Mouse (Mus musculus): Measurements from ENCODE around the gene Evc. TPM values are rescaled to one million over a fixed set of nuclear protein-coding genes. Genes with fewer than 3 reads are reported as not detected.

Evc gene
- total RNA-seq, 4 experiments from 2014 or later = 14.8 to 23.7 (median 19.3) TPM

DNA sequence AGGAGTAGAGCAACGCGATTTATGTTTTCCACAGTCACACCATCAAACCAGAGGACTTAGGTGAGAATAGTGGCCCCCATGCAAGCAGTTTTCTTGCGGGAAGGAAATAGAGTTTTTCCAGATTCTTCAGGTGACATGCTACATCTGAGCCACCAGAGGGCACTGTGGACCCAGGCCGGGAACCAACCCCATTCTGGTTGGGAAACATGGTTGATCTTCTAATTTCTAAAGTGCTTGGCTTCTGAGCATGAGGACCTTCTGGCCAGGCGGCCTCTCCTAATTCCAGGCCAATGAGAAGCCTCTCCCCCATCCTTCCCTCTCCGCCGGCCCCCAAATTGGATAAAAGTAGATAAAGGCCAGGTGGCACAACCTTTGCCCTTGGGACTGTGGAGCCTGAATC lies 38.3 kb downstream of the Evc start:
- no peak for DNase-seq

DNA sequence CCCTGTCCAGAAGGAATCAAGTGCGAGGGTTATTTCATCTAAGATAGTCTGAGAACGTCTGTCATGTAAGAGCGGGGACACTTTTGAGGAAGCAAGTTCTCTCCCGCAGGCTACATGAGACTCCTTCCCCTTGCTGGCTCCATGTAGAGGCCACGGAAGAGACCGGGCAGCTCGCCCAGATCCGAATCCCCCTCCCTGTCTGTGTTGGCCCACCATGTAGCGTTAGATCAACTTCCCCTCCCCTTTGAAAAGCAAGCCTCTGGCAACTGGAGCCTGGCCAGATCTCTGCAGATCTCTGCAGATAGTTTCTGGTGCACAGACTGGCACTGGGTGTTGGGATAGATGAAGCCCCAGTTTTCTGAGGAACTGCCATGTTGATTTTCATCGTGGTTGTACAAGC lies 40.0 kb downstream of the Evc start:
- DNase-seq = no peak

DNA sequence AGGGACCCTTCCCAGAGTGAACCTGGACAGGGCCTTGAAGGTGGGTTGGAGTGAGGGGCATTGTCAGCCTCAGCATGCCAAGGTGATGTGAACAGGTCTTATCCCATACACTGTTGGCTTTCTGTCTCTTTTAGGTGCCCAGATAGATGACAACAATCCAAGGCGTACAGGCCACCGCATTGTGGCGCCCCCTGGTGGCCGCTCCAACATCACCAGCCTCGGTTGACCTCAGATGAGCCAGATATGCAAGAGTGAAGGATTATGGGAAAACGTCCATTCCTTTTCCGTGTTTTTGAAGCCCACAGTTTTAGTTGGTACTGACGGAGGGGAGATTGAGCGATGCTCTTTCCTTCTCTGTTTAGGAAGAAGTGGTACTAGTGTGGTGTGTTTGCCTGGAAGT lies 45.7 kb downstream of the Evc start:
- no peak for DNase-seq

DNA sequence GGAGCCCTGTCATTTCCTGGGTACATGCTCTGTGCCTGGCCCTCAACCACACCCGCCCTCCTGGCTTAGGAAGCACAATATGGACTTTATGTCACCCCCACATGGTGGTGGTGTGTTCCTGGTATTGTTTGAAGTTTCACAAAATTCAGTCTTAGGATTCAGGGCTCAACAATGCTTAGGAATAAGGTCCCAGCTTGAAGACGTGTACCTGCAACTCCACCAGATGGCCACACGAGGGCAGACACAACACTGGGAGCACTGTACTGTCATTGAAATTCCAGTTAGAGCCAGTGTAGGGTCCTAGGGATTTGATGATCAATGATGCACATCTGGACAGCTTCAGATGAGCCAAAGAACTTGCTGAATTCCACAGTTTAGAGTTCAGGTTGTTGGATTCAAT lies 47.5 kb downstream of the Evc start:
- DNase-seq = no peak

DNA sequence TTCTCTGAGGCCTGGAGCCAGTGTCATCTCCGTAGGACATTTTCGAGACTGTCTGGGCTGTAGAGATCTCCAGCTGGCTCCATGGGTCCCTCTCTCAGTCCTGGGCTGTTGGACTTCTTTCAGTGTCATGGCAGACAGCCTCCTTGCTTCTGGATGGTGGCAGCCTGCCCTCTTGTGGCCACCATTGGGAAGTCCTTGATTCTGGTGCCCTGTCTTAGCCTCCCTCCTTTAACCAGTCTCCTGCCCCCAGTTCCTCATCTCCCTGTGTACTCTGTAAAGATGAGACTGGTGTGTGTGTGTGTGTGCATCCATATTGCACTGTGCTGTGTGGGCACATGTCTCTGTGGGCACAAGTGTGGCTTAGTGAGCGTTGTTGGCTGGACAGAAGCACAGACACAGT lies 48.3 kb downstream of the Evc start:
- no peak for DNase-seq

DNA sequence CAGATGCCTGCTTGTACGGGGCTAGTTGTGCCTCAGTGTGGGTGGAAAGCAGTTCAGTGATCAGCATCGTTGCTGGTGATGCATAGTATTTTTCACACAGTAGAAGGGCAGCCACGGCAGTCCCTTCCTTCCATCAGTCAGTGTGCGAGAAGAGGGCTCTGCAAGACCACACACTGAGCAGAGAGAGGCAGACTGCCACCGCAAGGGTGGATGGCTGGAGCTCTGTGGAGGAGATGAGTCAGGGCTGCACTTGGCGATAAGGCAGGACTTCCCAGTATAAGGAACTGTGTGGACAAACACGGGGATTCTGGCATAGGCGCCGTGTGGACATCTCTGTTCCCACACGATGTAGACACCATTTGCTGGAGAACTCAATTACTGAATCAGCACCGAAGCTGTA lies 55.7 kb downstream of the Evc start:
- DNase-seq = no peak

DNA sequence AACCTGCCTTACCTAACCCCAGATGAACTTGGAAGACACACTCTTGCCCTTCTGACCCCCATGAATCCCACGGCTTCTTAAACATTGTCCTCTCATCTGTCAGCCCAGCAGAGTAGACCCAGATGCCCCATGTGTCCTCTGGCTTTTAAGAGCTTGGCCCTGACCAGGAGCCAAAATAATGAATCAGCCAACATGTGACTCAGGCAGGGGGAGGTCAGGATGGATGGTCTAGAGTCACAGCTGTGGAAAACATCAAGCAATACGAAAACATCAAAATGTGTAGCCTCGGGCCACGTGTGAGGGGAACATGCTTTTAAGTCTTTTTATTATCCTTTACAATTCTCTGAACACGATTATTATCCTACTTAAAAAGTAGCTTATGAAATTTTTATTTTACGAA lies 72.9 kb downstream of the Evc start:
- peak; percentile 74 for DNase-seq

DNA sequence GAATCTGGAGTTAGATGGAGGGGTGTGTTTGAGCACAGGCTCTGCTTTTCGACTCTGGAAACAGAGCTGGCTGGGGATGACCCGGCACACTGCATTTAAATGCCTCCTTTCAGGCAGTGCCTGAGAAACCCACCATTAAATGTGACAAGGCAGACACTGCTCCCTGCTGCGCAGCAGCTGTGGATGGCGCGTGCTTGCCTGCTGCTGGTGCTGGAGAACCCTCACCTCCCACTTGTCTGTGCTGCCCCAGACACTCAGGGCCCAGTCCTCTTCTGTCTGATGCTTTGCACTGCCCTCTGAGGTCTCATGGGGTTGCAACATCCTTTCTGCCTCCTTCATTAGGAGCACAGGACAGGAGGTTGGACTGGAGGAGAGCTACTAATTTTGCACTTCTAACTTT lies 75.0 kb downstream of the Evc start:
- no peak for DNase-seq

DNA sequence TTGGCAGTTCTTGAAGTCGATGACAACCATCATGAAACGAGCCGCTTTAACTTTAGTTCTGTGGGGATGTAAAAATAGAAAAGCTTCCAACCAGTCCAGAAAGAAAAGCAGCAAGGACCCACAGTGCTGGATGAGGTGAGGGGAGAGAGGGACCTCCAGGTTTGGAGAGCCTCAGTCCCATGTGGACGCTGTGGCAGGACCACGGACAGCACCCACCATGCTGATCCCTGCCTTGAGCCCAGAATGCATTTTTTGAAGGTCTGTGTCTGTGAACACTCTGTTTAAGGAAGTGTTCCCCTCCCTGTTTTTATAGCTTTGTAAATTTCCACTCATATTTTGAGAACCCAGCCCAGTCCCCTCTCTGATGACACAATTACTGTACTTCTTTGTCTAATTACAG lies 79.5 kb downstream of the Evc start:
- no peak for DNase-seq

DNA sequence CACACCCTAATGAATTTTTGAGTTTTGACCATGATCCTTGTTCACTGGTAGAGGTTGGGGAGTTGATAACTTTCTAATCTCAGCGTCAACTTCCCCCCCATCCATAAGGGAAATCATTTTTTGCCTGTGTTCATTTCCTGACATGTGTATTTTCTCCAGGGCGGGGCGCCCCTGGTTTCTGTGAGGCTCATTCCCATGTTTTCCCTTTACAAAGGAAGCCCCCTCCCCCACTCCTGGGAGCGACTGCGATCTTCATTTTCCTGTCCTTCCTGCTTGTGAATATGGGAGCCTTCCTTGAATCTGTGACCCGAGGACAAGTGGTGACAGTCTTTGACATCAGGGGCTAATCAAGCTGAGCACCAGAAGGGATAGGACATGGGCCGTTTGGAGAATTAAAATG lies 79.9 kb downstream of the Evc start:
- DNase-seq = no peak

DNA sequence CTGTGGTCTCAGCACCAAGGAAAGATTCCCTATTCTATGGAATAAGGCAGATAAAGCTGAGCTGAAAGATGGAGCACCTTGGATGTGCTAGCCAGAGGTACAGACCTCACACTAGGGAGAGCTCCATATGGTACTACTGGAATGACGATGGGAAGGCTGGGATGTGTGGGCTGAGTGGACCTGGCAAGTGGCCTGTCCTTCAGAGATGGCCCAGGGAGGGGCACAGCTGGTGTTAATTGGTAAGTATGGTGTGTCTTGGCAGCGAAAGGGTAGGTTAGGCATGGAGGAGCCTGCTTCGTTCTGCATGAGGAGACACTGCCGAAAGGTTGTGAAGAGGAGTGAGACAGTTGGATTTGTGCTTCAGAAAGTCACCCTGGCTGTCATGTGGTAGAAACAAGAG lies 82.2 kb downstream of the Evc start:
- DNase-seq = no peak

DNA sequence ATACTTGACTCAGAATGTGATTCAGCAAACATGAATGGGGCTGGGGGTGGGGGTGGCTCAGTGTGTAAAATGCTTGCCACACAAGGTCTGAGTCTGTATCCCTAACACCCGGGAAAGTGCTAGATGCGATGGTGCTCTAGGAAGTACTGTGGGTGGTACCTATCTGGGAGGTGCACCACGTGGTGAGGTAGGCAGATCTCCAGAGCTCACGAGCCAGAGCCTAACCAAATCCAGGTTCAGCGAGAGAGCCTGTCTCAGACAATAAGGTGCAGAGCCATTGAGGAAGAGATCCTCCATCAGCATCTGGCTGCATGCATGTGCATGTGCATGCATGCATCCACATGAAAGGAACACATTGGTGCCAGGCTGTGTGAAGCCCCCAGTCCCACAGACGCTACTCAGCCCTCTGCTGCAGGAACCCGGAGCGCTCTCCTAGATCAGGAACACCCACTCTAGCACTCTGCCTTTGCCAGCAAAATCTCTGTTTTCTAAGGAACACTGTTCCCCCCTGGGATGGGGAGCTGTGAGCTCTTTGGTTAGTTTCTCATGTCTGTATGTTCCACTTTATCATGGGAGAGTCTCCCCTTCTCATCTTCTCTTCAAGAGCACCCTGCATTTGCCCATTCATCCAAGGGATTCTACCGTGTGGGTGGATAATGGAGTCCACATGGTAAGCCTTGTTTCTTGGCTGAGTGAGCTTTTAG lies 84.4 kb downstream of the Evc start:
- DNase-seq = no peak

DNA sequence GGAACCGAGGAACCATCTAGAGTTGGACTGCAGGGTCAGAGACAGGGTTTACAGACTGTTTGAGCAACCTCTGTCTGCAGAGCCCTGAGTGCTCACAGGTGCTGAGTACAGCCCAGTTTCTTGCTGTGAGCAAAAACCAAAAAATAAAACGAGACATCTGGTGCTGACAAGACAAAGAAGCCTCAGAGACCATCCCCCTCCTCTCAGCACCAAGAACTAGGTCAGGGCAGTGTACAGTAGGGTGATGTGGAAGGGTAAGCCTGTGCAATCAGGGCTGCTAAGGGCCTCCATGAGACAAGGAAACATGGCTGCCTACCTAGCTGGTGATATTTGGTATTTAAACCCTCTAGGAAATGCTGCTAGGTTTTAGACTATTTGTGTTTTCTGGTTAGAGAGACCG lies 85.1 kb downstream of the Evc start:
- no peak for DNase-seq

DNA sequence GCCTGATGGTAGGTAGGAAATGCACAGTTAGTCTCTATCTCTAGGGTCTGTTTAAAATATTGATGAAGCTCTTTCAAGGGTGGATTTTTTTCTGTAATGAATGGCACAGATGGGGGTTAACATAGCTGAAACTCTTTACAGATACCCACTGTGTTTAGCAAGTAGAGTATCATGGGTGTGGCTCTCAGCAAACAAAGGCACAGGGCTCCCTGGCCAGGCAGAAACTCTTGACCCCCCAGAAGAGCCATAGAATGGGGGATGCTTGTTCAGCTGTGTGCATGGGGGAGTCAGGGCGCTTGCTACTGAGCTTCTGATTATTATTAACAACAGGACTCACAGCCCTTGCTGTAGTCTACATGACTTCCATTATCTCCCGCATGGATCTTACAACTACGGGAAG lies 87.8 kb downstream of the Evc start:
- no peak for DNase-seq

DNA sequence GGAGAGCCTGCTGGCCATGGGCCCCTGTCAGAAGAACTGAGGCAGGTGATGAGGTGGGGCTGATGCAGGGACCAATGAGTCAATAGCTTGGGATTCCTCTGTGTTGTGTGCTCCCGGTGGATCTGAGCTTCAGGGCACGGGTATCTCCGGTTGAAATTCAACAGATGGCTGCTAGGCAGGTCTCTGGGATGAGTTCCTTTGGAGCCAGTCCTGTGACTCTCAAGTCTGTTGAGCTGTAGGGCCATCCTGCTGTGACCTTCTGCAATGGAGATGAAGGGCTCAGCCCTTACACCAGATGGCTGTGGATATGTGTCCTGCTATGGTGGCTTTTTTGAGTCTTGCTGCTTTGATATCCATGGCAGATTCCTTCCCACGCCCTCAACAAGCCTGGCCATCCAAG lies 89.2 kb downstream of the Evc start:
- DNase-seq = no peak

DNA sequence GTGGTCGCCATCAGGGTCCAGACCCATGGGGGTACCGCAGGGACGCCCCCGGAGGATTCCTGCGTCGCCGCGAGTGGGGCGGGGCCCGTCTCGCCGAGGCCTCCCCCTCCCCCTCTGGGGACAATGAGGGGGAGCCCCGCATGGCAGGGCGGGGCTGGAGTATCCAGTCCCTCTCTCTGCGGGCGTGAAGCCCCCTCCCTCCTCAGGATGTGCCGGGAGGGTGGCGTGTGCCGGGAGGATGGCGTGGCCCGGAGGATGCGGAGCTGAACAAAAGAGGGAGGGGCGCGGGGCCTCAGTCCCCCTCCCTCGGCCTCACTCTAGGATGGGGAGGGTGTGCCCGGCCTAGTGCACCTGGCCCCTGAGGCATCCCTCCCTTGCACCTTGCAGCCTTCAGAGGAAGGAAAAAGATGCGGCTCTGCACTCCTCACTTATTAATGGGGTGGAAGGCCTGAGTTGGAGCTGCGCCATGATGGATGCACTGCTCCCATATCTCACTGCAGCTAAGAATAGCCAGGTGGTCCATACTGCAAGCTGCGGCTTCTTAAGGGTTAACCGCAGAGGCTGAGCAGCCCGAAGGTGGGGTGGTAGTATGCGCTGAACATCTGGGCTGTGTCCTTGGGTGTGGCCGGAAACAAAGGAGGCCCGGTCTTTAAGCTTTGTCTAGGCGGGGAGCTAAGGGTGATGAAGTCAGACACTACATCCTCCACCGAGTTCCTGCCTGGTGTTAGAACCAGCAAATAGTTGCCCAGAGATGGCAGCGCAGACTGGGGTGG lies 90.4 kb downstream of the Evc start:
- DNase-seq = no peak

DNA sequence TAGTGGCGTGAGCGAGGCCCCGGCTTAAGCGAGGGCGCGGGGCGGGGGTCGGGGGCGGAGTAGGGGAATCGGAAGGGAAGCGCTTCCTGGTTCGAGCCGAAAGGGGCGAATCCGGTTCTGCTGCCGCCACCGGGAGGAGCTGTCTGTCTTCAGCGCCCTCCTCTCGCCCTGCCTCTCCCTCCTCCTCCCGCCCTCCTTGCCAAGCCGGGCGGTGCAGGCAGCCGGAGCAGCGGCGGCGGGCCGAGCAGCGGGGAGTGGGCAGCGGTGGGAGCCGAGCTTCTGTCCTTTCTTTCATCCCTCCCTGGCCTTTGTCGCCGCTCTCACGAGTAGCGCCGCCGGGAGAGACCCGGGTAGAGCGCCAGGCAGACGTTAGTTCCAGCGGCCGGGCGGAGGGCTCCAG lies 91.0 kb downstream of the Evc start:
- no peak for DNase-seq

DNA sequence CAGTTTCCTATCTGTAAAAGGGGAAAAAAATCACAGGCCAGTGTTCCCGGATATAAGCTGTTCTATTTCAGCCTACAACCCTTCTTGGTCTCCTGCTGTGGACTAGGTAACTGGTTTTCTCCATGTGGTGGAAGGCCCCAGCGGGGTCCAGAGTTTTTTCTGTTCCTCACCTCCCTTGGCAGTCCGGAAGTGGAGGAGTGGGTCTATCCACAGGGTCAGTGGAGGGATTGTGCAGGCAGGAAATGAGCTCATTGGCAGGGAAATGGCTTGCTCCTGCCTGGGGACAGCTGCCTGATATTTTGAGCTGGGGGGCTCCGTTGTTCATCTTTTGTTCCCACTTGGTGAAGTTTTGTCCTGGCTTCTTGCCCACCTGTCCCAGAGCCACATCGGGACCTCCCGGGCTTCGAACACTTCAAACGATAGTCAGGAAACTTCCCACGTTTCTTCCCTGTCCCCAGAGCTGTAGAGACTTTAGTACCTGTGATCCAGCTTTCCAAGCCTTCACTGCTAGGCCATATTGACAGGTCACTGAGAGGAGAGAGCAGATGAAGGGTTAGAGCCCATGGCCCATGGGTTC lies 91.9 kb downstream of the Evc start:
- no peak for DNase-seq

DNA sequence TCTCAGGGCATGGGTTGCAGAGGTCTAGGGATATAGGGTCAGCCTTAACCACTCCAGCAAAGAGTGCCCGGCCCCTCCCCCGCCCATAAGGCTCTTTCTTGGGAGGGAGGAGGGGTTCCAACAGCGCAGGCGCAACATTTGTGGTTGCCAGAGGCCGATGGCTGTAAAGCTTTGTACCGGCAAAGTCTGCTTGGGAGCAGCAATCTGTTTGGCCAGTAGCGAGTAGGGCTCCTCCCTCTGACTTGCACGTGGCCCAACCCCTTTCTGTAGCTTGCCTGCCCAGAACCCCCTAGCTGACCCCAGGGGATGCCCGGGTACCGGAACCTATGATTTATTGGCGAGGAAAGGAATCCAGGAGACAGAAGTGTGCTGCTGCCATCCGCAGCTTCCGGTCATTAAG lies 92.5 kb downstream of the Evc start:
- no peak for DNase-seq

DNA sequence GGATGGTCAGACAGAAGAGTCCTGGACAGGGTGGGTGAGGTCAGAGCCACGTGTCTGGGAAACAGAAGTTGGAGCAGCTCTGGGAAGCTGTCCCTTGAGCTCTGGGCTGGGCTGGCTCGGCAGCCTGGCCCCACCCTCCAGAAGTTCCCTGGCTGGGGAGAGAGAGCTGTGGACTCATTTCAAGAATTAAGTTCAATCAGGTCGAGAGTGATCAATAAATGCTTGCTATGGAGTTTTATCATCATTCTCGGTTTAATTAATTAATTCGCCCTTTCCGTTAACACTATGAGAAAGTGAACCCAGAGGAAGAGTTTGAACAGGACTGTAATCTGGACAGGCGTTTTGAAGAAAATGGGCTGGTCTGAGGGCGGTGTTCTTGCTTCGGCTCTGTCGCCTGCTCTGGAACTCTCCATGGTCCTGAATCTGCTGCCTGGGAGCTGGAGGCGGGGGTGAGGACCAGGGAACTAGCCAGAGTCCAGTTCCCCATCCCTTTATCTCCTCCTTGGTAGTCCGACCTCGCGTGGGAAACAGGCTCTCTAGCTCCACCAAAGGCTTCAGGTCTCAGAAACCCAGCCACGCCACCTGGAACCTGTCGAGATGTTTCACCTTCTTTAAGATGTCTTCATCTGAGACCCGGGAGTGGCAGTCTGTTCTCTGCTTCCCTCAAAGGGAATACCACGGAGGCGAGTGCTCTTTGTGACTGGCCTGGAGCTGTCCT lies 93.4 kb downstream of the Evc start:
- peak; percentile 37 for DNase-seq

DNA sequence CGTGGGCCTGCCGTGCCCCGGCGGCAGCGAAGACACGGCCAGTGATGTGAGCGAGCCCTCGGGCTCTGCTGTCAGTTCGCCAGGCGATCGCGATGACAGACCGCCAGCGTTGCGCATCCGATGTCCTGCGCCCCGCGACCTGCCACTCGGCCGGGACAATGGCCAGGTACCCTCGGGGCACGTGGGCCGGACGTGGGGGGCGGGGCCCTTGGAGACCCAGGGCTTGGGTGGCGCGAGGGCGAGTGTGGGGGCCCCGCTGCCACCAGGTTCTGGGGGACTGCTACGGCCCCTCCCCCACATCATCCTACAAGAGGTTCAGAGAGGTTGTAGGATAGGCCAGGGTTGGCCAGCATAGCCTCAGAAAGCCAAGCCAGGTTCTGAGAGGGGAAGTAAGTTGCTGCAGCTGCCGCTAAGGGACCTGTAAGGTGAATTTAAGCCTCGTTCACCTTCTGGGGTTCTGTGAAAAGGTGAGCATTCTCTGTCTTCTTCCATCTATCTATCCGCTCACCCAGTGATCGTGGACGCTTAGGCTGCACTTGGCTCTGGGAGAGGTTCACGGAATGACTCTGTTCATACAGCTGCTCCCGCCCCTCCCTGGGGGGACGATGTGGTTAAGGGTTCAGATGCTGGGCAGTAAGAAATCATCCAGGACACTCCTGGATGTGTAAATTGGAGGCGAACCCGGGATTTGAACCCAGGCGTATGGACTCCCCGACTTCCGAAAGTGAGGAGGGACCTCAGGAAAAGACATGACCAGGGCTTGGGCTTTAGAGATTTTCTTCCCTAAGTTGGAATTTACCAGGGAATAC lies 94.1 kb downstream of the Evc start:
- DNase-seq = no peak

DNA sequence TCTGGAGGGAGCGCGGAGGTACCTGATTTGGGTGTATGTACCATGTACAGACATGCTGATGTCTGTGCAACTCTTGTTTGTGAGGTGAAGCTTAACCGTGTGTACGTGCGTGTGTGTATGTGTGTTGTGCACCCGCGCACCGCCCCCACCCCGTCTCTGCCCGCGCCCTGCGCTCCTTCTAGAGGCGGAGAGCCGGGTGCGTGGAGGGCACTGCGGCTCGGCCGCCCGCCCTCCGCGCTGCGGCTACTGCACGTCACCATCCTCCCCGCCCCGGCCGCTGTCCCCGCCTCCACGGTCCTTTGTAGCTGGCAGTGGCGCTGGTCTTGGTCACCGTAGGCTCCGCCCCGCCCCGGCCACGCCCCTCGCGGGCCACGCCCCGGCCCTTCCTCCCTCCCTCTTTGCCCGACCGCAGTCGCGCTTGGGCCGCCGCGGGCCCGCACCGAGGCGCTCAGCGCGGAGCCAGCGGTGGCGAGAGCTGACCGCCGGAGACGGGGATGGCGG lies 95.0 kb downstream of the Evc start, which contains the start of gene Crmp1:
Gene Crmp1, plus strand, starts transcription at position 290 of the 501 bp plus-strand sequence.
- peak; percentile 25 for DNase-seq
